Mouse (Mus musculus): ENCODE results near the gene Ddah1. TPM values are rescaled to one million over a fixed set of nuclear protein-coding genes. Genes with fewer than 3 reads are reported as not detected.

The Ddah1 gene
- total RNA-seq, 2 experiments from 2014 or later: 51.8 to 52.9 TPM

GRCm38 (mm10) chr3:145775236-145775635 is 16.8 kb downstream of the Ddah1 start:
- no peak overlapping the region for H3K4me3 ChIP-seq
- DNase-seq (ENCODE audit: low spot score in 2 of 2): no peak
- no peak overlapping the region for H3K27ac ChIP-seq
- no peak for TF ChIP-seq CTCF (conservative IDR thresholded peaks at IDR 0.05)

DNA sequence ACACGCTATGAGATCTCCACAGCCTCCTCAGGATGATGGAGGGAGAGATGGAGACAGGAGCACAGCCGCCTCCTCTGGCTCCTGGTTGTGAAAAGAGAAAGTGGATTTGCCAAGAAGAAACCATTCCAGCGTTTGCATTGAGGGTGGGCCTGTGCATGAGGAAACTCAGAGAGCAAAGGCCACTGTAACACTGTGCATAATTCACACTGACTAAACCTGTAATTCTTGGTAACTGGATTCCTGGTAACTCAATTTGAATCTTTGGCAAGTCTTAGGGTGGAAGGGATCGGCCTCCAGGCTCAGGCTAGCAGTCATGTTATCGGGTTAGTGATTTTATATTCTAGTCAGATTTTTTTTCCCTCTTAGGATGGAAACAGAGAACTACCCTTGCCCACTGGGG is 17.4 kb downstream of the Ddah1 start:
- H3K4me3 ChIP-seq: no peak overlapping the region
- no peak for TF ChIP-seq CTCF (conservative IDR thresholded peaks at IDR 0.05)
- no peak for DNase-seq (ENCODE audit: low spot score in 2 of 2)
- no peak overlapping the region for H3K27ac ChIP-seq

GRCm38 (mm10) chr3:145777006-145777405 is 18.5 kb downstream of the Ddah1 start:
- DNase-seq (ENCODE audit: low spot score in 2 of 2): no peak
- TF ChIP-seq CTCF (conservative IDR thresholded peaks at IDR 0.05): no peak
- Histone ChIP-seq H3K27ac (no peak overlapping the region), H3K4me3 (no peak overlapping the region)

DNA sequence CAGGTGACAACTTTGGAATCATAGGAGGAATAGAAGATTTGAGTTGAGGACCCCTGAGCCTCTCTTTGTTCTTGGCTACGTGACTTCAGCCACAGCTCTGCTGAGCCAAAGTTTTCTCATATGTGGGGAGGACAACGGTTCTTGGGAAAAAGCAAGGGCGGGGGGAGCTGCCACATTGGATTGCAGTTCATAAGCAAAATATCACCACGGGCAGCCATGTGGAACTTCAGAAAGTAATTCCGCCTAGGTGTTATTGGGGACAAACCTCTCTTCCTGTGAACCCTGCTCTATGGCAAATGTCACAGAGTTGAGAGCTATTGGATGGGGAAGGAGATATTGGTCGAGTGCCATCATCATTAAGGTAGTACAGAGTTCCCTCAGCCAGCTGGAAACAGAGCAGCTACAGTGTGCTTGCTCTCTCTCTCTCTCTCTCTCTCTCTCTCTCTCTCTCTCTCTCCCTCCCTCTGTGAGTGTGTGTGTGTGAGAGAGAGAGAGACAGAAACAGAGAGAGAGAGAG is 20.0 kb downstream of the Ddah1 start:
- H3K4me3 ChIP-seq: no peak overlapping the region
- no peak overlapping the region for H3K27ac ChIP-seq
- DNase-seq (ENCODE audit: low spot score in 2 of 2): no peak
- no peak for TF ChIP-seq CTCF (conservative IDR thresholded peaks at IDR 0.05)

- Histone ChIP-seq H3K27ac (no peak overlapping the region), H3K4me3 (no peak overlapping the region)
- no peak for DNase-seq (ENCODE audit: low spot score in 2 of 2)
- TF ChIP-seq CTCF (conservative IDR thresholded peaks at IDR 0.05): no peak
Observed at GRCm38 (mm10) chr3:145779279-145779973, 21.0 kb downstream of the Ddah1 start.

GRCm38 (mm10) chr3:145780784-145781442 is 22.4 kb downstream of the Ddah1 start:
- DNase-seq (ENCODE audit: low spot score in 2 of 2): no peak
- no peak for TF ChIP-seq CTCF (conservative IDR thresholded peaks at IDR 0.05)
- Histone ChIP-seq H3K4me3 (no peak overlapping the region), H3K27ac (no peak overlapping the region)

DNA sequence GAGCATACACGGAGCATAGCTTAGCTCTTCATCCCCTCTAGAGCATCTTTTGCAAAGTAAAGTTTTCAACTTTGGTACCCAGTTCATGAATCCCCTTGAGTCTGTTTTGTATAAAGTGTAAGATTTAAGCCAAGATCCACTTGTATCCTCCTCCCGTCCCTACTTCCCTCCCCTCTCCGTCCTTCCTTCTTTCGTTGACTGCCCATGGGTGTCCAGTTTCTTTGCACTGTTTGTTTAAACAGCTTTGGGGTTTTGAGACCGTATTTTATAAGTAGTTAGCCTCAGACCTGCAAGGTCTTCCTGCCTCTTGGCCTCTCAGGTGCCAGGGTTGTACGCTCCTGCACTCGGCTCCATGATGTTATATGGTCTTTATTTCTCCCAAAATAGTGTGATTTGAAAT is 26.8 kb downstream of the Ddah1 start:
- DNase-seq (ENCODE audit: low spot score in 2 of 2): no peak
- Histone ChIP-seq H3K4me3 (no peak overlapping the region), H3K27ac (no peak overlapping the region)
- TF ChIP-seq CTCF (conservative IDR thresholded peaks at IDR 0.05): no peak

- DNase-seq (ENCODE audit: low spot score in 2 of 2): no peak
- no peak for TF ChIP-seq CTCF (conservative IDR thresholded peaks at IDR 0.05)
- Histone ChIP-seq H3K4me3 (no peak overlapping the region), H3K27ac (no peak overlapping the region)
Observed at GRCm38 (mm10) chr3:145787303-145787702, 28.8 kb downstream of the Ddah1 start.

DNA sequence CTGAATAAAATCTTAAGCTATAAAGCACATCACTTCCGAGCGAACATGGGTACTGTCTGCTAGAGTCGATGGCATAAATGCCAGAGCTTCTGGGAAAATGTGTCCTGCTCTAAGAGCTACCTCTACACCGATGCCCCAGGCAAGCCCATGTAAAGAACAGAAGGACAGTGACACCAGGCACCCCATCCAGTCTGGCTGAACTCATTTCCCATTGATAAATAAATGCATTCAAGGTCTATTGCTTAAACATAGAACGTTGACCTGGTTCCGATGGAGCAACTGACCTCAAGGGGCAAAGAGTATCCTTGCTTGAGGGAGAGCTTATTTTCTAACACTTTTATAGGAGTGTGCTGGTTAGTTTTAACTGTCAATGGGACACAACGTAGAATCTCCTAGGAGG is 30.6 kb downstream of the Ddah1 start:
- no peak for DNase-seq (ENCODE audit: low spot score in 2 of 2)
- TF ChIP-seq CTCF (conservative IDR thresholded peaks at IDR 0.05): no peak
- Histone ChIP-seq H3K27ac (no peak overlapping the region), H3K4me3 (no peak overlapping the region)

DNA sequence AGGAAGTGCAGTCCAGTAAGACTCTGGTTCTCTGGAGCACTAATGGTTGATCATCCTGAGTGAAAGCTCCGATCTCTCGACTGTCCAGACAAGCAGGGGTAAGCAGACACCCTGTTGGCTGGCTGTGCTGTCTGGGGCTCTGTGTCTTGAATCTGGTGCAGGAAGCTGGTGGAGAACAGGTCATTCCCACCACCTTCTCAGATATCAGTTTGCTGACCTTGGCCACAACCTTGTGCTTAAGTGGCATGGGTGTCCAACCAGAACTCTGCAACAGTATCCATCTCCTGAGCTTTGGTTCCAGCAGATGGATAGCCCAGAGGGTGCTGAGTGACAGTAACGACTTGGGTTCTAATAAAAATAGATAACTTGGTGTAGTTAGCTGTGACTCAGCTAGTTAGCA is 31.8 kb downstream of the Ddah1 start:
- no peak overlapping the region for H3K27ac ChIP-seq
- no peak overlapping the region for H3K4me3 ChIP-seq
- no peak for DNase-seq (ENCODE audit: low spot score in 2 of 2)
- no peak for TF ChIP-seq CTCF (conservative IDR thresholded peaks at IDR 0.05)

GRCm38 (mm10) chr3:145790709-145791108 is 32.2 kb downstream of the Ddah1 start:
- H3K27ac ChIP-seq: no peak overlapping the region
- TF ChIP-seq CTCF (conservative IDR thresholded peaks at IDR 0.05): no peak
- H3K4me3 ChIP-seq: no peak overlapping the region
- DNase-seq (ENCODE audit: low spot score in 2 of 2): no peak

DNA sequence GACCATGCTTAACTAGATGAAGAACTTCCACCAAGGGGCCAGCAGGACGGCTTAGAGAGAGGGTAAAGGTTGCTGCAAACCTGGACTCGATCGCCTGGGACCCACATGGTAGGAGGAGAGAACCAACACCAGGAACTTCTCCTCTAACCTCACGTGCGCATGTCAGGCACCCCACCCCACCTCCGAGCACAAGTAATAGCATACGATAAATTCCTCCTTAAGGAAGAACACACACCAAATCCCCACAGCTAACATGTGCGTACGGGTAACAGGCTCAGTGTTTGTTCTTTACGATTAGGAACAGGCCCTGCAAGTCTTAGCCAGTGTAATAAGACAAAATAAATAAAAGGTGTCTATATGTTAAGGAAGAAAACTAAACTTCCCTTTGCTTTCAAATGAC is 35.9 kb downstream of the Ddah1 start:
- no peak for TF ChIP-seq CTCF (conservative IDR thresholded peaks at IDR 0.05)
- Histone ChIP-seq H3K4me3 (no peak overlapping the region), H3K27ac (no peak overlapping the region)
- no peak for DNase-seq (ENCODE audit: low spot score in 2 of 2)

- TF ChIP-seq CTCF (conservative IDR thresholded peaks at IDR 0.05): no peak
- Histone ChIP-seq H3K27ac (no peak overlapping the region), H3K4me3 (no peak overlapping the region)
- DNase-seq (ENCODE audit: low spot score in 2 of 2): no peak
Observed at GRCm38 (mm10) chr3:145795896-145796295, 37.4 kb downstream of the Ddah1 start.

DNA sequence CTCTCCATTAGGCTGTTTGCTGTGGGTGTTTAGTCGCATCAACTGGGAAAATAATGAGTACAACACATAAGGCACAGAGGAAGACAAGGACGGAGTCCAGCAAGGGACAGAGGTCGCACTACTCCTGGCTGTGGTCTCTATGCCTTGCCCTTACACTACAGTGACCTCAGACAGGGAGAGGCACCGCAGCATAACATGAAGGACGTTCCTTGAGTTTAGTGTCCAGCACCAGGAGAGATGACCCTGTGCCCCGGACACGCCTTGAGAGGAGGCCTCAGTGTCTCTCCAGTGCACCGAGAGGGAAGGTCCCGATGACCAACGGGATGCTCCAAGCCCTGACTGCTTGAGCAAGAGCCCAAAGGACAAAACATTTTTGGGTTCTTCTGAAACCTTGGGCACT is 39.6 kb downstream of the Ddah1 start:
- TF ChIP-seq CTCF (conservative IDR thresholded peaks at IDR 0.05): no peak
- Histone ChIP-seq H3K4me3 (no peak overlapping the region), H3K27ac (no peak overlapping the region; the same call in 1 of the 2 replicates)
- no peak for DNase-seq (ENCODE audit: low spot score in 2 of 2)

All from layer of hippocampus, adult 2 months (tissue).